Mouse (Mus musculus) heart, adult 2 months (tissue): ENCODE measurements around the gene Zfp3.

Source experiments
- CTCF ChIP-seq: fragments of 200-600 bp; IDR thresholded peaks from 2 replicates; pipeline ENCODE4 v1.8.1; 2022; ENCODE audit warnings: antibody characterized with exemption, mild to moderate bottlenecking, moderate library complexity
- EP300 ChIP-seq: fragments of 200-500 bp; IDR thresholded peaks from 2 replicates; pipeline ENCODE4 v1.6.1; 2011; ENCODE audit warnings: low read depth, low read length, control low read depth; ENCODE audit not compliant: insufficient read depth
- POLR2A ChIP-seq: fragments of 200-500 bp; IDR thresholded peaks from 2 replicates; pipeline ENCODE4 v1.6.1; 2011; ENCODE audit warnings: mild to moderate bottlenecking, low read depth, low read length, control low read depth; ENCODE audit not compliant: insufficient read depth

DNA sequence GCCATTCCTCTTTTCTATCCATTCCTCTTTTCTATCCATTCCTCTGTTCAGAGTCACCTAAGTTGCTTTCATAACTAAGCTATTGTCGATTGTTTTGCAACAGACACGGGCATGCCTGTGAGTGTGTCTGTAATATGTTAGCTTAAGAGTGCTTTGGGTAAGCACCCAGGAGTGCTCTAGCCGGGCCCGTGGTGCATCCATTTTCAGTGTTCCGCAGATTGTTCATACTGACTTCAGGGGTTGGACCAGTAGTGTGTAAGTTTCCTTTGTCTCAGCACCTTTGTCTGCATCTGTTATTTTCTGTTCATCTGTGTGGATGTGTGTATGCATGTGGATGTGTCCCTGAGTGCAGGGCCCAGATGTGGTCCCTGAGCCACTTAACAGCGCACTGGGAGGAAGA, 13.6 kb downstream of the Zfp3 start:
- TF ChIP-seq POLR2A (no peak), CTCF (no peak), EP300 (no peak)
